Mouse (Mus musculus): ENCODE results near the gene Dcaf12.

Dcaf12 gene

GRCm38 (mm10) chr4:41314141-41315129 lies at the start of gene Dcaf12:
Dcaf12 (minus strand) TSS chr4:41314889.
- peak; percentile 94 for DNase-seq

- no peak for DNase-seq
These were observed 46.4 kb upstream of the Dcaf12 start for GRCm38 (mm10) chr4:41361059-41361458.

GRCm38 (mm10) chr4:41359358-41359757 lies 44.7 kb upstream of the Dcaf12 start:
- no peak for DNase-seq

- no peak for DNase-seq
These were observed 44.0 kb upstream of the Dcaf12 start for GRCm38 (mm10) chr4:41358669-41359068.

GRCm38 (mm10) chr4:41357154-41357553 lies 42.5 kb upstream of the Dcaf12 start:
- DNase-seq, result no peak

GRCm38 (mm10) chr4:41353265-41353664 lies 38.6 kb upstream of the Dcaf12 start:
- DNase-seq, result no peak

- no peak for DNase-seq
These were observed 38.1 kb upstream of the Dcaf12 start for GRCm38 (mm10) chr4:41352758-41353157.

- DNase-seq, result no peak
These were observed 34.5 kb upstream of the Dcaf12 start for GRCm38 (mm10) chr4:41349199-41349591.

- peak; percentile 94 for DNase-seq
These were observed 34.0 kb upstream of the Dcaf12 start, which contains the start of gene Ubap1 for GRCm38 (mm10) chr4:41348584-41349198. Ubap1 (plus strand) TSS chr4:41348996.

GRCm38 (mm10) chr4:41347839-41348238 lies 33.1 kb upstream of the Dcaf12 start:
- DNase-seq, result no peak

GRCm38 (mm10) chr4:41346011-41346410 lies 31.3 kb upstream of the Dcaf12 start:
- DNase-seq, result no peak

- DNase-seq, result no peak
These were observed 26.3 kb upstream of the Dcaf12 start for GRCm38 (mm10) chr4:41340912-41341550.

GRCm38 (mm10) chr4:41336546-41336945 lies 21.9 kb upstream of the Dcaf12 start:
- DNase-seq, result no peak

- DNase-seq, result no peak
These were observed 17.2 kb upstream of the Dcaf12 start for GRCm38 (mm10) chr4:41331698-41332421.

GRCm38 (mm10) chr4:41331085-41331484 lies 16.4 kb upstream of the Dcaf12 start:
- DNase-seq, result no peak

GRCm38 (mm10) chr4:41329481-41329880 lies 14.8 kb upstream of the Dcaf12 start:
- no peak for DNase-seq

GRCm38 (mm10) chr4:41326876-41327275 lies 12.2 kb upstream of the Dcaf12 start:
- no peak for DNase-seq

- no peak for DNase-seq
These were observed 6.3 kb upstream of the Dcaf12 start for GRCm38 (mm10) chr4:41320971-41321370.

- DNase-seq, result no peak
These were observed 3.6 kb upstream of the Dcaf12 start for GRCm38 (mm10) chr4:41318267-41318666.

GRCm38 (mm10) chr4:41315173-41315572 lies 484 bp upstream of the Dcaf12 start:
- no peak for DNase-seq

- peak; percentile 26 for DNase-seq
These were observed 967 bp downstream of the Dcaf12 start for GRCm38 (mm10) chr4:41313722-41314121.

Data from cerebellum, adult 9-10 months (tissue).